Mouse (Mus musculus): ENCODE results near the gene Nav2. TPM values are rescaled to one million over a fixed set of nuclear protein-coding genes. Genes with fewer than 3 reads are reported as not detected.
A peak's percentile ranks its signal among the peaks of the same experiment; 100 is the strongest.

Gene Nav2
- polyA plus RNA-seq, 1 experiment from 2014 or later, result 19.7 TPM

- ATAC-seq (ENCODE audit: insufficient read depth) (peak; percentile 98), DNase-seq (peak; percentile 86)
- Histone ChIP-seq H3K27me3 (ENCODE audit: insufficient read depth, low read length) (peaks cover 35% of the 10 kb centered on the region), H3K4me1 (ENCODE audit: insufficient read depth) (no peaks in the 10 kb centered on the region), H3K27ac (ENCODE audit: low read depth) (no peak overlapping the region), H3K9me3 (ENCODE audit: low read depth, low read length) (no peaks in the 10 kb centered on the region), H3K4me3 (ENCODE audit: low read depth, low read length) (peak overlapping the region; percentile 23), H3K36me3 (ENCODE audit: insufficient read depth) (no peaks in the 10 kb centered on the region), H3K4me2 (peak overlapping the region; percentile 61), H3K9ac (no peak overlapping the region)
- TF ChIP-seq CTCF (IDR thresholded peaks at IDR 0.05; ENCODE audit: low read depth), result no peak
- 2% methylated on average over 32 of the region's 32 CpGs for WGBS
Measured at GRCm38 (mm10) chr7:48958528-48959315, 50.2 kb downstream of the Nav2 start.

- Histone ChIP-seq H3K27me3 (ENCODE audit: insufficient read depth, low read length) (peaks cover 35% of the 10 kb centered on the region), H3K4me1 (ENCODE audit: insufficient read depth) (no peaks in the 10 kb centered on the region), H3K9ac (no peak overlapping the region), H3K27ac (ENCODE audit: low read depth) (no peak overlapping the region), H3K4me3 (ENCODE audit: low read depth, low read length) (peak overlapping the region; percentile 23), H3K36me3 (ENCODE audit: insufficient read depth) (no peaks in the 10 kb centered on the region), H3K4me2 (peak overlapping the region; percentile 61), H3K9me3 (ENCODE audit: low read depth, low read length) (no peaks in the 10 kb centered on the region)
- no peak for DNase-seq
- no peak for TF ChIP-seq CTCF (IDR thresholded peaks at IDR 0.05; ENCODE audit: low read depth)
- no peak for ATAC-seq (ENCODE audit: insufficient read depth)
- WGBS, result 12% methylated on average over 13 of the region's 13 CpGs
Measured at GRCm38 (mm10) chr7:48959316-48959661, 50.8 kb downstream of the Nav2 start.

- Histone ChIP-seq H3K27me3 (ENCODE audit: insufficient read depth, low read length) (peaks cover 35% of the 10 kb centered on the region), H3K9me3 (ENCODE audit: low read depth, low read length) (no peaks in the 10 kb centered on the region), H3K4me1 (ENCODE audit: insufficient read depth) (peaks cover 3% of the 10 kb centered on the region; the same call in 1 of the 2 replicates), H3K4me3 (ENCODE audit: low read depth, low read length) (no peak overlapping the region), H3K9ac (no peak overlapping the region), H3K4me2 (no peak overlapping the region), H3K27ac (ENCODE audit: low read depth) (no peak overlapping the region), H3K36me3 (ENCODE audit: insufficient read depth) (no peaks in the 10 kb centered on the region)
- no peak for TF ChIP-seq CTCF (IDR thresholded peaks at IDR 0.05; ENCODE audit: low read depth)
- ATAC-seq (ENCODE audit: insufficient read depth) (no peak), DNase-seq (peak; percentile 15)
- WGBS, result 18% methylated on average over 10 of the region's 10 CpGs
Measured at GRCm38 (mm10) chr7:48960152-48960551, 51.6 kb downstream of the Nav2 start.

- no peaks in the 10 kb centered on the region for H3K36me3 ChIP-seq (ENCODE audit: insufficient read depth)
- H3K27ac ChIP-seq (ENCODE audit: low read depth), result no peak overlapping the region
- no peak overlapping the region for H3K4me3 ChIP-seq (ENCODE audit: low read depth, low read length)
- ATAC-seq (ENCODE audit: insufficient read depth) (no peak), DNase-seq (no peak)
- peaks cover 3% of the 10 kb centered on the region; the same call in 1 of the 2 replicates for H3K4me1 ChIP-seq (ENCODE audit: insufficient read depth)
- 42% methylated on average over 8 of the region's 8 CpGs for WGBS
- H3K9me3 ChIP-seq (ENCODE audit: low read depth, low read length), result no peaks in the 10 kb centered on the region
- no peak overlapping the region for H3K9ac ChIP-seq
- H3K27me3 ChIP-seq (ENCODE audit: insufficient read depth, low read length), result peaks cover 35% of the 10 kb centered on the region
- no peak overlapping the region for H3K4me2 ChIP-seq
- TF ChIP-seq CTCF (IDR thresholded peaks at IDR 0.05; ENCODE audit: low read depth), result no peak
Measured at GRCm38 (mm10) chr7:48961501-48961900, 53.0 kb downstream of the Nav2 start.

GRCm38 (mm10) chr7:48961935-48962334 lies 53.4 kb downstream of the Nav2 start:
- H3K4me2 ChIP-seq, result no peak overlapping the region
- DNase-seq, result no peak
- WGBS, result 68% methylated on average over 4 of the region's 4 CpGs
- no peak overlapping the region for H3K4me3 ChIP-seq (ENCODE audit: low read depth, low read length)
- no peaks in the 10 kb centered on the region for H3K9me3 ChIP-seq (ENCODE audit: low read depth, low read length)
- no peaks in the 10 kb centered on the region for H3K36me3 ChIP-seq (ENCODE audit: insufficient read depth)
- H3K4me1 ChIP-seq (ENCODE audit: insufficient read depth), result peaks cover 3% of the 10 kb centered on the region; the same call in 1 of the 2 replicates
- TF ChIP-seq CTCF (IDR thresholded peaks at IDR 0.05; ENCODE audit: low read depth), result no peak
- ATAC-seq (ENCODE audit: insufficient read depth), result no peak
- H3K27ac ChIP-seq (ENCODE audit: low read depth), result no peak overlapping the region
- no peak overlapping the region for H3K9ac ChIP-seq
- H3K27me3 ChIP-seq (ENCODE audit: insufficient read depth, low read length), result peaks cover 35% of the 10 kb centered on the region

GRCm38 (mm10) chr7:48963112-48963511 lies 54.6 kb downstream of the Nav2 start:
- no peak for TF ChIP-seq CTCF (IDR thresholded peaks at IDR 0.05; ENCODE audit: low read depth)
- no peak overlapping the region for H3K4me2 ChIP-seq
- ATAC-seq (ENCODE audit: insufficient read depth) (no peak), DNase-seq (no peak)
- peaks cover 35% of the 10 kb centered on the region for H3K27me3 ChIP-seq (ENCODE audit: insufficient read depth, low read length)
- H3K4me1 ChIP-seq (ENCODE audit: insufficient read depth), result peaks cover 3% of the 10 kb centered on the region; the same call in 1 of the 2 replicates
- 32% methylated on average over 5 of the region's 5 CpGs for WGBS
- H3K36me3 ChIP-seq (ENCODE audit: insufficient read depth), result no peaks in the 10 kb centered on the region
- no peak overlapping the region for H3K27ac ChIP-seq (ENCODE audit: low read depth)
- H3K9me3 ChIP-seq (ENCODE audit: low read depth, low read length), result no peaks in the 10 kb centered on the region
- H3K9ac ChIP-seq, result no peak overlapping the region
- no peak overlapping the region for H3K4me3 ChIP-seq (ENCODE audit: low read depth, low read length)

- no peak for ATAC-seq (ENCODE audit: insufficient read depth)
- Histone ChIP-seq H3K9ac (no peak overlapping the region), H3K9me3 (ENCODE audit: low read depth, low read length) (no peaks in the 10 kb centered on the region), H3K4me3 (ENCODE audit: low read depth, low read length) (no peak overlapping the region), H3K27ac (ENCODE audit: low read depth) (no peak overlapping the region), H3K4me1 (ENCODE audit: insufficient read depth) (peaks cover 3% of the 10 kb centered on the region; the same call in 1 of the 2 replicates), H3K4me2 (no peak overlapping the region), H3K36me3 (ENCODE audit: insufficient read depth) (no peaks in the 10 kb centered on the region), H3K27me3 (ENCODE audit: insufficient read depth, low read length) (peaks cover 35% of the 10 kb centered on the region)
- TF ChIP-seq CTCF (IDR thresholded peaks at IDR 0.05; ENCODE audit: low read depth), result no peak
- 22% methylated on average over 4 of the region's 4 CpGs for WGBS
- no peak for DNase-seq
Measured at GRCm38 (mm10) chr7:48963554-48963953, 55.0 kb downstream of the Nav2 start.
